Mouse (Mus musculus) kidney, adult 2 months (tissue): ENCODE measurements around the gene Vill.

ENCODE experiments used
- CTCF ChIP-seq: fragments of 200-500 bp; conservative IDR thresholded peaks from 2 replicates; pipeline ENCODE4 v1.5.1; 2011; ENCODE audit warnings: low read depth, mild to moderate bottlenecking, control low read depth, low read length, moderate library complexity, mixed read lengths; ENCODE audit not compliant: insufficient read depth, insufficient read length
- POLR2A ChIP-seq: fragments of 200-500 bp; IDR thresholded peaks from one replicate; pipeline ENCODE4 v1.6.1; 2011; ENCODE audit warnings: low read depth, low read length, control low read depth

DNA sequence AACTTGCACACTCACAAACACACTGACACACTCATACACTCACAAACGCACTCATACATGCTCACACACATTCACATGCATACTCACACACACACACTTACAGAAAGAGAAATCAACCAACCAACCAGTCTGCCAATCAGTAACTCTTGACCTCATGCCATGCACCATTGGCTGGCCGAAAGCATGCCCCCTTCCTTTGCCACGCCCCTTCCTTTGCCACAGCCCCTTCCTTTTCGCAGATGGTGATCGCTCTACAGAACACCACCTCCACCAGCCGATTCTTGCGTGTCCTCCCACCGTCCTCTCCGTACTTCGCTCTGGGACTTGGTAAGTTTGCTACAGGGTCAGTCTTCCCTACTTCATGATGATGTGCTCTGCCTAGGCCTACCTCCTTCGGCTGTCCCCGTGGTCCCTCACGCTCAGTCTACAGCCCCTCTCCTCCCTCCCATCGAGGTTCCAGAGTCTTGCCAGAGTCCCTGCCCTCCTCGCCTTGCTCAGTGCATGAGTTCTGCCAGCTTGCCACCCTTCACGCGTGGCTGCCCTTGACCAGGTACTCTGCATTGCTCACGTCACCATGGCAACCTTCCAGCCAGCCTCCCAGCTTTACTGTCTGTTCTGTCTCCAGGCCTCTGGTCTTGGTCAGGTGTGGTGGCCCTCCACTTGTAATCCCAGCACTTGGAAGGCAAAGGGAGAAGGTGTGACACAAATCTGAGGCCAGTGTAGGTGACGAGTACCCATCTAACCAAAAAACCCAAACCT is 67.0 kb downstream of the Vill start:
- no peak for TF ChIP-seq CTCF
- TF ChIP-seq POLR2A, result peak; percentile 57
